Mouse (Mus musculus) liver, embryonic 11.5 days (tissue): ENCODE measurements around the gene Gm20721. TPM values are rescaled to one million over a fixed set of nuclear protein-coding genes. Genes with fewer than 3 reads are reported as not detected.

ENCODE experiments used
- ATAC-seq: fragments of 200-750 bp; cut with Nextera tagmentation; replicated peaks from 2 replicates; pipeline ENCODE4 v1.8.0; 2017; ENCODE audit warnings: moderate number of reproducible peaks, mild to moderate bottlenecking, moderate TSS enrichment, moderate library complexity; ENCODE audit not compliant: low FRiP score
- DNase-seq: peaks from one replicate; pipeline ENCODE4 v3.0.0-alpha.2; 2017; ENCODE audit warnings: low spot score
- H3K27ac ChIP-seq: fragments of 300-500 bp; sonication (generic); 2 replicates; pipeline ENCODE4 v1.5.1; 2014; ENCODE audit warnings: mild to moderate bottlenecking, low read depth, low read length, control low read depth
- H3K27me3 ChIP-seq: fragments of 300-500 bp; sonication (generic); replicated peaks from 2 replicates; pipeline ENCODE4 v1.6.1; 2014; ENCODE audit warnings: low read length, mixed read lengths; ENCODE audit not compliant: control insufficient read depth, insufficient read depth
- H3K36me3 ChIP-seq: fragments of 300-500 bp; sonication (generic); 2 replicates; pipeline ENCODE4 v1.6.1; 2014; ENCODE audit warnings: mild to moderate bottlenecking, low read length, moderate library complexity, mixed read lengths; ENCODE audit not compliant: control insufficient read depth, insufficient read depth
- H3K4me1 ChIP-seq: fragments of 300-500 bp; sonication (generic); replicated peaks from 2 replicates; pipeline ENCODE4 v1.6.1; 2014; ENCODE audit warnings: low read length, mixed read lengths; ENCODE audit not compliant: control insufficient read depth, insufficient read depth
- H3K4me2 ChIP-seq: fragments of 300-500 bp; sonication (generic); 2 replicates; pipeline ENCODE4 v1.6.1; 2014; ENCODE audit warnings: mild to moderate bottlenecking, control low read depth, moderate library complexity
- H3K4me3 ChIP-seq: fragments of 300-500 bp; sonication (generic); 2 replicates; pipeline ENCODE4 v1.5.1; 2014; ENCODE audit warnings: low read depth, low read length, control low read depth
- H3K9ac ChIP-seq: fragments of 300-500 bp; sonication (generic); 2 replicates; pipeline ENCODE4 v1.6.1; 2014; ENCODE audit warnings: low read depth, low read length, control low read depth
- H3K9me3 ChIP-seq: fragments of 300-500 bp; sonication (generic); 2 replicates; pipeline ENCODE4 v1.6.1; 2016; ENCODE audit warnings: low read length, inconsistent platforms, mixed read lengths; ENCODE audit not compliant: control insufficient read depth
- WGBS: fragments of 180-500 bp; shearing (Covaris S2); extraction: QIAGEN DNeasy Blood & Tissue Kit; methylation state at CpG from one replicate; pipeline ENCODE4 v1.1.7; 2014; 5-methylcytosine and 5-hydroxymethylcytosine counted together
- polyA plus RNA-seq: library from polyadenylated mRNA; unstranded; fragments of >200 nt; fragmentation: Nextera tagmentation; extraction: Ambion mirVana; gene quantifications from 2 replicates; pipeline ENCODE4 v1.2.1, GENCODE M21; 2014

Gm20721 gene
- polyA plus RNA-seq, 1 experiment from 2014 or later, result 7.7 TPM

GRCm38 (mm10) chr2:174334415-174334814, 12.1 kb downstream of the Gm20721 start:
- Histone ChIP-seq H3K36me3 (peaks cover 7% of the 10 kb centered on the region; the same call in 1 of the 2 replicates), H3K27me3 (no peaks in the 10 kb centered on the region), H3K9me3 (no peaks in the 10 kb centered on the region), H3K9ac (no peak overlapping the region), H3K27ac (no peak overlapping the region), H3K4me1 (peaks cover 51% of the 10 kb centered on the region), H3K4me2 (peak overlapping the region; percentile 37), H3K4me3 (no peak overlapping the region)
- WGBS, result 74% methylated on average over 10 of the region's 10 CpGs
- ATAC-seq (no peak), DNase-seq (no peak)

DNA sequence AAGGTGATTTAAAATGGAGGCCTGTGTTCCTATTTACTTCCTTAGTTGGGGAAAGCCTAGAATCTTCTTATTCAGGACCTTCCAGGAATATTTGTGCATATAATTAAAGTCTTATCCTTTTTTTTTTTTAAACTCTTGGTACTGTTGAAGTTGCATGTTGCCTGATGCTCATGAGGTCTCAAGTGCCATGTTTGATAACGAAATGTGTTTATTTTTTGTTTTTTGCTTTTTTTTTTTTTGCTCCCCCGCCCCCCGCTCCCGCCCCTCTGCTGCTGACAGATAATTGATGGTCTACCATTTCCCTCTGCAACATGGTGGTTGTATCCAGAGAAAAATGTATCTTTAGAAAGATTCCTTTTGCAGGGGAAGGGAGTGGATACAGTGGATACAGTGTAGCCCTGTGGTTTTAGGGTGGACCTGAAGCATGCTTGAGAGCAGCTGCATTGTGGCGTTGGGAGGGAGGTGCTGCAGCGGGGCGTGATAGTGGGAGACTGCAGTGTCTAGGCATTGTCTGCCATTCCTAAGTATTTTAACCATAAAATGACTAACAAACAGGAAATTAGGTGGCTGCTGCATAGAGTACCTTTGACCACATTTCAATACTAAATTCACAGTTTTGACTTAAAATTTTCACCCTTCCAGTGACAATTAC, 13.1 kb downstream of the Gm20721 start:
- Histone ChIP-seq H3K4me3 (peak overlapping the region; percentile 8; the same call in 1 of the 2 replicates), H3K36me3 (peaks cover 7% of the 10 kb centered on the region; the same call in 1 of the 2 replicates), H3K9ac (no peak overlapping the region), H3K27ac (no peak overlapping the region), H3K4me2 (peak overlapping the region; percentile 87), H3K27me3 (no peaks in the 10 kb centered on the region), H3K9me3 (0 out of 2 replicates have a peak, but pooled peaks cover under 1% of the 10 kb centered on the region), H3K4me1 (peaks cover 46% of the 10 kb centered on the region)
- WGBS, result 38% methylated on average over 7 of the region's 7 CpGs
- DNase-seq, result no peak
- no peak for ATAC-seq

GRCm38 (mm10) chr2:174331282-174332030, 15.1 kb downstream of the Gm20721 start:
- Histone ChIP-seq H3K4me2 (peak overlapping the region; percentile 87), H3K9me3 (peaks cover 7% of the 10 kb centered on the region; the same call in 1 of the 2 replicates), H3K9ac (peak overlapping the region; percentile 87), H3K4me1 (peaks cover 44% of the 10 kb centered on the region), H3K4me3 (peak overlapping the region; percentile 76), H3K27ac (peak overlapping the region; percentile 58; the same call in 1 of the 2 replicates), H3K27me3 (no peaks in the 10 kb centered on the region), H3K36me3 (peaks cover 7% of the 10 kb centered on the region; the same call in 1 of the 2 replicates)
- DNase-seq, result no peak
- 32% methylated on average over 12 of the region's 12 CpGs for WGBS
- ATAC-seq, result no peak

DNA sequence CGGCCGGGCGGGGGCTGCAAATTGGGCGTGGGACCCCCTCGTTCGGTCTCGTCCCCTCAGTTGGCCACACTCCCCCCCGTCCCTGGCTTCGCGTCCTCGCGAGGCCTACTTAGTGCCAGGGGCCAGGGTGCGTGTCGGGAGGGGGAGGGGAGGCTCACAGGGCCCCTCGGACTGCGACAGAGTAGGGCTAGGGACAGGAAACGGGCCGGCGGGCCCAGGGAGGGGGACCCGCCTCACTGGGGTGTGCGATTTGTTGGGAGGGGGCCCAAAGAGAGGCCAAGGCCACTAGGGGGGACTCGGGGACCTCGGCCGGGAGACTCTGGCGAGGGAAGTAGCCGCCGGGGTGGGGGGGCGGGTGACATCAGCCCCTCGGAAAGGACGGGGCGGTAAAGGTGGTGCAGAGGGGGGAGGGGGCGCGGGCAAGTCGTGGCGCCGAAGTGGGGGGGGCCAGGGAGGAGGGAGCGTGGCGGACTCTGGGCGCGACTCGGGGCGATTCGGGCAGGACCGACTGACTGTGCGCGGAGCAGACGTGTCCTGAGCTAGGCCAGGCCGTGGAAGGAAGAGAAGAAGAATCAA, 15.8 kb downstream of the Gm20721 start:
- Histone ChIP-seq H3K27me3 (no peaks in the 10 kb centered on the region), H3K27ac (peak overlapping the region; percentile 99), H3K9ac (peak overlapping the region; percentile 87), H3K4me2 (peak overlapping the region; percentile 87), H3K9me3 (peaks cover 7% of the 10 kb centered on the region; the same call in 1 of the 2 replicates), H3K4me3 (peak overlapping the region; percentile 76), H3K36me3 (peaks cover 7% of the 10 kb centered on the region; the same call in 1 of the 2 replicates), H3K4me1 (peaks cover 41% of the 10 kb centered on the region)
- ATAC-seq, result peak; percentile 53
- peak; percentile 84 for DNase-seq
- WGBS, result under 1% methylated on average over 42 of the region's 48 CpGs

DNA sequence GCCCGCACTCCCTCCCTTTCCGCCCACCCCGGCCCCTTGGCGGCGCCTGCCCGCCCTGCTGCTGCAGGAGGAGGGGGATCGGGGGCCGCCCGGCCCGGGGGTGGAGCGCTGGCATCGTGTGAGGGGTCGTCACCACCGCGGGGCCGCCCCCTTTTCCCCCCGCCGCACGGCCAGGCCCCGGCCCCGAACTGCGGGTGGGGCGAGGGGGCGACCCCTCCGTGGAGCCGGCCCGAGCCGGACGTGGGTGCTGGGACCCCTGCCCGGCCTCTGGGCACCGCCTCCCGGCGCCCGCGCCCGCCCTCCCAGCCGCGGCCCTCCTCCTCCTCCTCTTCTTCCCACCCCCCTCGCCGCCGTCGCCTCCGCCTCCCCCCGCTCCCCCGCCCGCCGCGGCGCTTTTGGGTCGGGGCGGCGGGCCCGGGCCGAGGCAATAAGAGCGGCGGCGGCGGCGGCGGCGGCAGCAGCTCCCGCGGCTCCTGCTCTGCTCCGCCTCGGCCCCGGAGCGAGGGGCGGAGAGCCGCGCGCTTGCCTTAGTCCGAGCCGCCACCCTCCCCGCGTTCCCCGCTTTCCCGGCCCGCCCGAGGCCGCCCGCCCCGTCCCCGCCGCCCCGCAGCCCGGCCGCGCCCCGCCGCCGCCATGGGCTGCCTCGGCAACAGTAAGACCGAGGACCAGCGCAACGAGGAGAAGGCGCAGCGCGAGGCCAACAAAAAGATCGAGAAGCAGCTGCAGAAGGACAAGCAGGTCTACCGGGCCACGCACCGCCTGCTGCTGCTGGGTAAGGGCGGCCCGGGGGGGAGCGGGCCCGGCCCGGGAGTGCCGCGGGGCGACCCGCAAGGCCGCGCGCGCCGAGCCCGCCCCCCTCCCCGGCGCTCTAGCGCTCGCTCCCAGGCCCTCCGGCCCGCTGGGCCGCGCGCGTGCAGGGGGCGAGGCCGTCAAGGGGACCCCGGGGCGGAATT, 16.6 kb downstream of the Gm20721 start:
- ATAC-seq, result peak; percentile 61
- peak overlapping the region; percentile 76 for H3K4me3 ChIP-seq
- WGBS, result under 1% methylated on average over 96 of the region's 131 CpGs

GRCm38 (mm10) chr2:174328926-174329662, 17.4 kb downstream of the Gm20721 start:
- Histone ChIP-seq H3K27ac (peak overlapping the region; percentile 99), H3K9me3 (peaks cover 7% of the 10 kb centered on the region; the same call in 1 of the 2 replicates), H3K9ac (peak overlapping the region; percentile 87), H3K4me3 (peak overlapping the region; percentile 76), H3K4me2 (peak overlapping the region; percentile 87), H3K27me3 (no peaks in the 10 kb centered on the region), H3K4me1 (peaks cover 26% of the 10 kb centered on the region), H3K36me3 (no peaks in the 10 kb centered on the region)
- DNase-seq (peak; percentile 63), ATAC-seq (peak; percentile 5; the same call in 1 of the 2 replicates)
- WGBS, result 34% methylated on average over 58 of the region's 58 CpGs

More for the DNA sequence above, 16.6 kb downstream of the Gm20721 start:
- Histone ChIP-seq H3K36me3 (peaks cover 7% of the 10 kb centered on the region; the same call in 1 of the 2 replicates), H3K27ac (peak overlapping the region; percentile 99), H3K9ac (peak overlapping the region; percentile 87), H3K4me1 (peaks cover 34% of the 10 kb centered on the region), H3K27me3 (no peaks in the 10 kb centered on the region), H3K4me2 (peak overlapping the region; percentile 87), H3K9me3 (peaks cover 7% of the 10 kb centered on the region; the same call in 1 of the 2 replicates)
- DNase-seq, result peak; percentile 87

DNA sequence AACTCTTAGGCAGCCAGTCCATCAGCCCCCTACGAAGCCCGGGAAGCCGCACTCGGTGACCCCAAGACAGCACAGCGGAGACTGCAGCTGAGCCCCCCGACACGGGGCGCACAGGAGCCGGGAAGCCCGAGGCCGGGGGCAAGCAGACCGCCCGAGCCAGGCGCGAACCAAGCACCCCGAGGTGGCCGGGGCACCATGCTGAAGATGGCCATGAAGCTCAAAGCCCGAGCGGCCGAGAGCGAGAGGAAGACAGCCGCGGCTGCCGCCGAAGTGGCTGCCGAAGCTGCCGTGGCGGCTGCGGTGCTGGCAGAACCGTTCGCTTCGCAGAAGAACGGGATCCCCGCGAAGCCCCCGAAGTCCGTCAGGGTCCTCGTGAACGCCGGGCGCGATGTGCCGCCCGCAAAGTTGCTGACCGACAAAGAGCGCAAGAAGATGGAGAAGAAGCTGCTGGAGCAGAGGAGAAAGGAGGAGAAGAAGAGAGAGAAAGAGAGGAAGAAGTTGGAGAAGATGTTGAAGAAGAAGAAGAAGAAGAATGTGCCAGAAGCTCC, 18.1 kb downstream of the Gm20721 start:
- ATAC-seq (no peak), DNase-seq (no peak)
- WGBS, result 54% methylated on average over 46 of the region's 46 CpGs
- Histone ChIP-seq H3K27me3 (no peaks in the 10 kb centered on the region), H3K9me3 (peaks cover 7% of the 10 kb centered on the region; the same call in 1 of the 2 replicates), H3K4me2 (peak overlapping the region; percentile 87), H3K4me3 (peak overlapping the region; percentile 76), H3K9ac (peak overlapping the region; percentile 87), H3K27ac (peak overlapping the region; percentile 99), H3K36me3 (no peaks in the 10 kb centered on the region), H3K4me1 (peaks cover 19% of the 10 kb centered on the region)
